Mouse (Mus musculus): ENCODE measurements at regions not wholly inside any gene's neighbourhood (a gene's known extent, or its start where the extent isn't known, plus 50 kb on each side); places are given as distances from the start of the nearest gene placed in this dataset.

- Histone ChIP-seq H3K79me2 (ENCODE audit: control insufficient read depth, insufficient read depth, low read length, poor library complexity) (no peaks in the 10 kb centered on the region), H3K4me1 (ENCODE audit: control insufficient read depth in 1 of 2, insufficient read depth in 2 of 2, low read length in 2 of 2) (no peaks in the 10 kb centered on the region), H3K27ac (ENCODE audit: control insufficient read depth, low read depth, low read length) (no peak overlapping the region), H3K4me3 (ENCODE audit: control insufficient read depth in 1 of 2, insufficient read depth in 1 of 2, low read depth in 2 of 2, low read length in 2 of 2) (no peak overlapping the region), H3K27me3 (ENCODE audit: control insufficient read depth in 1 of 2, insufficient read depth in 2 of 2, low read length in 2 of 2) (no peaks in the 10 kb centered on the region), H3K9me3 (replicated peaks; ENCODE audit: insufficient read depth, low read length) (no peaks in the 10 kb centered on the region), H3K9ac (ENCODE audit: control insufficient read depth, low read depth, low read length, poor library complexity, severe bottlenecking) (no peak overlapping the region), H3K36me3 (ENCODE audit: control insufficient read depth in 1 of 2, insufficient read depth in 2 of 2, low read length in 2 of 2) (no peaks in the 10 kb centered on the region)
- TF ChIP-seq MAX (IDR thresholded peaks at IDR 0.05; ENCODE audit: low read length): no peak
- no peak for TF ChIP-seq GABPA (IDR thresholded peaks at IDR 0.05; ENCODE audit: low read depth, low read length)
- TF ChIP-seq HCFC1 (IDR thresholded peaks at IDR 0.05; ENCODE audit: low read depth, low read length): no peak
- TF ChIP-seq POLR2A (IDR thresholded peaks at IDR 0.05; ENCODE audit: control insufficient read depth in 1 of 2, insufficient read depth in 1 of 2, low read depth in 1 of 2, low read length in 2 of 2, poor library complexity in 1 of 2): no peak
- TF ChIP-seq MEF2A (IDR thresholded peaks at IDR 0.05; ENCODE audit: extremely low read depth, insufficient replicate concordance, low read depth, low read length, poor library complexity, severe bottlenecking): no peak
- TF ChIP-seq RAD21 (IDR thresholded peaks at IDR 0.05; ENCODE audit: low read depth, low read length): no peak
- DNase-seq (ENCODE audit: low read depth, low spot score): no peak
These were observed 327.4 kb downstream of the Zpld1 start for GRCm38 (mm10) chr16:54970356-54970755.

- no peak overlapping the region for H3K27ac ChIP-seq (ENCODE audit: control insufficient read depth, low read depth, low read length)
These were observed 353.9 kb downstream of the Zpld1 start for GRCm38 (mm10) chr16:54943808-54944315.

GRCm38 (mm10) chr16:54928259-54928658, 369.5 kb downstream of the Zpld1 start:
- no peaks in the 10 kb centered on the region for H3K9me3 ChIP-seq (replicated peaks; ENCODE audit: insufficient read depth, low read length)
- DNase-seq (ENCODE audit: low read depth, low spot score): no peak
- no peak overlapping the region for H3K4me3 ChIP-seq (ENCODE audit: control insufficient read depth in 1 of 2, insufficient read depth in 1 of 2, low read depth in 2 of 2, low read length in 2 of 2)
- no peaks in the 10 kb centered on the region for H3K4me1 ChIP-seq (ENCODE audit: control insufficient read depth in 1 of 2, insufficient read depth in 2 of 2, low read length in 2 of 2)
- H3K36me3 ChIP-seq (ENCODE audit: control insufficient read depth in 1 of 2, insufficient read depth in 2 of 2, low read length in 2 of 2): no peaks in the 10 kb centered on the region
- H3K9ac ChIP-seq (ENCODE audit: control insufficient read depth, low read depth, low read length, poor library complexity, severe bottlenecking): no peak overlapping the region
- TF ChIP-seq ETS1 (IDR thresholded peaks at IDR 0.05; ENCODE audit: low read depth, low read length) (no peak), RCOR1 (IDR thresholded peaks at IDR 0.05; ENCODE audit: low read depth, low read length) (no peak), CHD1 (IDR thresholded peaks at IDR 0.05; ENCODE audit: low read depth, low read length) (no peak), GATA1 (IDR thresholded peaks at IDR 0.05; ENCODE audit: low read depth, low read length) (no peak), MAX (IDR thresholded peaks at IDR 0.05; ENCODE audit: low read length) (no peak), MAZ (IDR thresholded peaks at IDR 0.05; ENCODE audit: low read depth, low read length) (no peak), HCFC1 (IDR thresholded peaks at IDR 0.05; ENCODE audit: low read depth, low read length) (no peak), USF2 (IDR thresholded peaks at IDR 0.05; ENCODE audit: borderline replicate concordance in 1 of 2, insufficient read depth in 1 of 2, low read depth in 1 of 2, low read length in 2 of 2) (no peak), CHD2 (IDR thresholded peaks at IDR 0.05; ENCODE audit: low read length) (no peak), MAFK (IDR thresholded peaks at IDR 0.05; ENCODE audit: borderline replicate concordance, low read depth, low read length) (no peak)
- H3K27me3 ChIP-seq (ENCODE audit: control insufficient read depth in 1 of 2, insufficient read depth in 2 of 2, low read length in 2 of 2): no peaks in the 10 kb centered on the region
- H3K27ac ChIP-seq (ENCODE audit: control insufficient read depth, low read depth, low read length): no peak overlapping the region
- no peaks in the 10 kb centered on the region for H3K79me2 ChIP-seq (ENCODE audit: control insufficient read depth, insufficient read depth, low read length, poor library complexity)

More at GRCm38 (mm10) chr16:54943808-54944315, 353.9 kb downstream of the Zpld1 start:
- no peaks in the 10 kb centered on the region for H3K4me1 ChIP-seq (ENCODE audit: control insufficient read depth in 1 of 2, insufficient read depth in 2 of 2, low read length in 2 of 2)
- DNase-seq (ENCODE audit: low read depth, low spot score): no peak
- TF ChIP-seq SIN3A (IDR thresholded peaks at IDR 0.05; ENCODE audit: low read length) (no peak), MYB (IDR thresholded peaks at IDR 0.05; ENCODE audit: low read depth, low read length) (no peak), USF2 (IDR thresholded peaks at IDR 0.05; ENCODE audit: borderline replicate concordance in 1 of 2, insufficient read depth in 1 of 2, low read depth in 1 of 2, low read length in 2 of 2) (no peak), ZKSCAN1 (IDR thresholded peaks at IDR 0.05; ENCODE audit: low read depth, low read length) (no peak), CHD2 (IDR thresholded peaks at IDR 0.05; ENCODE audit: low read length) (no peak), TAL1 (IDR thresholded peaks at IDR 0.05; ENCODE audit: low read length) (no peak), RAD21 (IDR thresholded peaks at IDR 0.05; ENCODE audit: low read depth, low read length) (no peak), ZMIZ1 (IDR thresholded peaks at IDR 0.05; ENCODE audit: low read depth, low read length) (no peak), MAZ (IDR thresholded peaks at IDR 0.05; ENCODE audit: low read depth, low read length) (no peak), ZC3H11A (IDR thresholded peaks at IDR 0.05; ENCODE audit: low read depth, low read length) (no peak), KAT2A (conservative IDR thresholded peaks at IDR 0.05; ENCODE audit: low read depth, low read length) (no peak), MAFK (IDR thresholded peaks at IDR 0.05; ENCODE audit: borderline replicate concordance, low read depth, low read length) (no peak), TCF12 (IDR thresholded peaks at IDR 0.05; ENCODE audit: low read depth, low read length) (no peak), USF1 (IDR thresholded peaks at IDR 0.05; ENCODE audit: low read depth, low read length) (no peak), ELF1 (IDR thresholded peaks at IDR 0.05; ENCODE audit: low read depth, low read length) (no peak), POLR2A (IDR thresholded peaks at IDR 0.05; ENCODE audit: control insufficient read depth in 1 of 2, insufficient read depth in 1 of 2, low read depth in 1 of 2, low read length in 2 of 2, poor library complexity in 1 of 2) (no peak), GATA1 (IDR thresholded peaks at IDR 0.05; ENCODE audit: low read depth, low read length) (no peak), JUND (IDR thresholded peaks at IDR 0.05; ENCODE audit: low read depth, low read length) (no peak), MAX (IDR thresholded peaks at IDR 0.05; ENCODE audit: low read length) (no peak)
- H3K36me3 ChIP-seq (ENCODE audit: control insufficient read depth in 1 of 2, insufficient read depth in 2 of 2, low read length in 2 of 2): no peaks in the 10 kb centered on the region; a peak in 1 of 4 replicates
- no peak overlapping the region for H3K9ac ChIP-seq (ENCODE audit: control insufficient read depth, low read depth, low read length, poor library complexity, severe bottlenecking)
- H3K4me3 ChIP-seq (ENCODE audit: control insufficient read depth in 1 of 2, insufficient read depth in 1 of 2, low read depth in 2 of 2, low read length in 2 of 2): no peak overlapping the region
- no peaks in the 10 kb centered on the region for H3K9me3 ChIP-seq (replicated peaks; ENCODE audit: insufficient read depth, low read length)
- H3K79me2 ChIP-seq (ENCODE audit: control insufficient read depth, insufficient read depth, low read length, poor library complexity): no peaks in the 10 kb centered on the region
- no peaks in the 10 kb centered on the region for H3K27me3 ChIP-seq (ENCODE audit: control insufficient read depth in 1 of 2, insufficient read depth in 2 of 2, low read length in 2 of 2)

All from MEL (cell line).